Comparison of ENCODE assay signal across 8 mouse cellular contexts in the genomic region with DNA sequence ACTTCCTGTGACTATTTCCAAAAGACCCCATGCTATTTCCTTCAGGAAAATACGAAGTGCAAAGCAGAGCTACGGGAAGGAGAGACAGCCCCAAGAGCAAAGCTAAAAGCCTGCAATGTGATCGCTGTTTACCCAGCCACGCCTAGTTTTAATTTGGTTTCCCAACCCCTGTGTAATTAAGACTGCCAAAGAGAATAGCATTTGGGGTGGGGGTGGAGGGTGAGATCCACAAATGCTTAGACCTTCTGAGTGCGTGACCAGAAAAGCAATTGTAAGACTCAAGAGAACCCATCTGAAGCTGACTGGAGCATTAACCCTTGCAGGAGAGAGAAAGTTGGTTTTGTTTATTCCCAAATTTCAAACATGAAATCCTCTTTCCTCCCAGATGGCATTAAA.
DNase-seq lines count a peak whose midpoint lies in the region; ATAC-seq and TF ChIP-seq lines count a peak whose summit lies in the region.

No protein-coding gene starts in this region.

- H3K36me3 ChIP-seq in liver, adult 2 months (ENCODE audit: control insufficient read depth, insufficient read depth, low read length): peaks cover 50% of the 10 kb centered on the region
- no peaks in the 10 kb centered on the region for H3K36me3 ChIP-seq in forebrain, embryonic 10.5 days (replicated peaks)
- H3K36me3 ChIP-seq in limb, embryonic 12.5 days: no peaks in the 10 kb centered on the region
- peaks cover 64% of the 10 kb centered on the region for H3K36me3 ChIP-seq in small intestine, adult 2 months (ENCODE audit: control insufficient read depth, insufficient read depth, low read length)

- ATAC-seq in limb, embryonic 12.5 days (ENCODE audit: insufficient number of reproducible peaks, insufficient read depth, low FRiP score, low TSS enrichment, low read depth): no peak

- DNase-seq in liver, adult 2 months (ENCODE audit: extremely low read depth, low read depth, low spot score): peak; percentile 58
- DNase-seq in liver: no peak
- no peak for DNase-seq in forebrain, embryonic 10.5 days (ENCODE audit: extremely low spot score, low spot score)
- no peak for DNase-seq in layer of hippocampus, adult 9-10 months (ENCODE audit: low spot score)
- no peak for DNase-seq in kidney, postnatal 10 days
- DNase-seq in testis, postnatal 10 days (ENCODE audit: low spot score): no peak

- H3K4me1 ChIP-seq in liver, adult 2 months (ENCODE audit: control insufficient read depth, insufficient read depth, low read length): peaks cover 37% of the 10 kb centered on the region
- peaks cover 48% of the 10 kb centered on the region for H3K4me1 ChIP-seq in forebrain, embryonic 10.5 days
- peaks cover 41% of the 10 kb centered on the region for H3K4me1 ChIP-seq in limb, embryonic 12.5 days (replicated peaks)
- peaks cover 40% of the 10 kb centered on the region for H3K4me1 ChIP-seq in small intestine, adult 2 months (ENCODE audit: control insufficient read depth, insufficient read depth, insufficient read length, low read length)

- TF ChIP-seq POLR2A in liver, adult 2 months (IDR thresholded peaks at IDR 0.05; ENCODE audit: extremely low read depth, insufficient read depth, low read length): no peak
- TF ChIP-seq POLR2A in small intestine, adult 2 months (IDR thresholded peaks at IDR 0.05; ENCODE audit: low read depth, low read length): no peak

- H3K4me2 ChIP-seq in limb, embryonic 12.5 days: peak overlapping the region; percentile 59

- H3K27me3 ChIP-seq in liver, adult 2 months (ENCODE audit: control insufficient read depth, insufficient read depth, low read length): no peaks in the 10 kb centered on the region
- H3K27me3 ChIP-seq in forebrain, embryonic 10.5 days (ENCODE audit: poor library complexity, severe bottlenecking): no peaks in the 10 kb centered on the region; the same call in 1 of the 2 replicates
- no peaks in the 10 kb centered on the region for H3K27me3 ChIP-seq in limb, embryonic 12.5 days
- no peaks in the 10 kb centered on the region for H3K27me3 ChIP-seq in small intestine, adult 2 months (ENCODE audit: control insufficient read depth, insufficient read depth, low read length)

- H3K4me3 ChIP-seq in liver, adult 2 months (ENCODE audit: insufficient read depth, low read depth, low read length): no peak overlapping the region
- peak overlapping the region; percentile 32; the same call in 1 of the 2 replicates for H3K4me3 ChIP-seq in forebrain, embryonic 10.5 days
- peak overlapping the region; percentile 21 for H3K4me3 ChIP-seq in limb, embryonic 12.5 days (replicated peaks)
- no peak overlapping the region for H3K4me3 ChIP-seq in small intestine, adult 2 months (ENCODE audit: low read depth, low read length)

- TF ChIP-seq CTCF in liver, adult 2 months (IDR thresholded peaks at IDR 0.05; ENCODE audit: low read depth, low read length): no peak
- no peak for TF ChIP-seq CTCF in small intestine, adult 2 months (IDR thresholded peaks at IDR 0.05; ENCODE audit: extremely low read depth, insufficient read length, insufficient replicate concordance, low read depth, low read length)

- peak overlapping the region; percentile 70 for H3K27ac ChIP-seq in liver, adult 2 months (replicated peaks; ENCODE audit: insufficient read depth, low read depth, low read length)
- peak overlapping the region; percentile 83 for H3K27ac ChIP-seq in forebrain, embryonic 10.5 days
- no peak overlapping the region for H3K27ac ChIP-seq in limb, embryonic 12.5 days
- peak overlapping the region; percentile 55; the same call in 1 of the 2 replicates for H3K27ac ChIP-seq in small intestine, adult 2 months (ENCODE audit: insufficient read depth, low read depth, low read length)

- no peaks in the 10 kb centered on the region for H3K9me3 ChIP-seq in forebrain, embryonic 10.5 days
- no peaks in the 10 kb centered on the region for H3K9me3 ChIP-seq in limb, embryonic 12.5 days

- 34% methylated on average over 5 of the region's 5 CpGs for WGBS in liver, adult 2 months
- 61% methylated on average over 5 of the region's 5 CpGs for WGBS in forebrain, embryonic 10.5 days
- WGBS in limb, embryonic 12.5 days: 15% methylated on average over 5 of the region's 5 CpGs
- 13% methylated on average over 5 of the region's 5 CpGs for WGBS in small intestine, adult 2 months

- H3K9ac ChIP-seq in liver, adult 2 months (ENCODE audit: low read depth, low read length): no peak overlapping the region; the same call in 1 of the 2 replicates
- H3K9ac ChIP-seq in limb, embryonic 12.5 days (replicated peaks): peak overlapping the region; percentile 18; the same call in 1 of the 2 replicates

- peaks cover 30% of the 10 kb centered on the region; the same call in 1 of the 2 replicates for H3K79me2 ChIP-seq in liver, adult 2 months (ENCODE audit: control insufficient read depth, insufficient read depth, low read length)

Comparison
In these comparisons a context has a peak if more than half of its experiments do, and no peak if none do; other contexts are left out.
1. H3K4me3 ChIP-seq: peak in forebrain, embryonic 10.5 days (single experiment) and limb, embryonic 12.5 days (single experiment); none in liver, adult 2 months (single experiment) and small intestine, adult 2 months (single experiment).